Mouse (Mus musculus): ENCODE measurements at regions not wholly inside any gene's neighbourhood (a gene's known extent, or its start where the extent isn't known, plus 50 kb on each side); places are given as distances from the start of the nearest gene placed in this dataset.

DNA sequence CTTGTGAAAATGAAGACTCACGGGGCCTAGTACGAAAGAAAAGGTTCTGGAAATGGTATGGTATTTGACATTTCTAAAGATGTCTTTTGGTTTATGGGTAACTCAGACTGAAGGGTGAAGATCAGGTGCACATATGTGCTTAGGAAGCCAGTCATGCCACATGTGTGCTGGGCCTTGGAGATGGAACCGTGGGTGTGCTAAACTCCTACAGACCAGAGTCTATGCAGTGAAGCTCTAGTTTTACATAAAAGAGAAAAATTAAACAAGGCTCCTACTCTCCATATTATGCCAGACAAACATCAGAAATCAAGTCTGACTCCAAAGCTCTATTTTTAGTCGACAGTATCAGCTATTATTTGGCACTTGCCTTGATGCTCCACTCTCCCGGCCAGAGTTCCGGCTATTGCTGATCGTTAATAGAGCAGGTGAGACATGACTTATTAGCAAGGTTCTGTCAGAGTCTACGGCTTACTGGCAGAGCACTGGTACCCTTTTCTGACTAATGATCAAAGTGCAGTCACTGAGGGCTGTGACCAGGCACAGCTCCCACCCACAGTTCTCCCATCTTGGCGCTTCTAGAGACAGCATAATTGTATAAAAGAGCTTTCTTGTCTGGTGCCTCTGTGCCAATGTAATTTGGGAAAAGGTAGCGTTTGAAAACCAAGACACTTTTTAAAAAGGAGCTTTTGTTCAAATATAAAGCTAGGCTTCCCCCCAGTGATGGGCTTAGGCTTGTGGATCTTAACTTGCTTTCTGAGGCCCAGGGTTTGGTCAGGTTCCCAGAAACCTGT is 119.2 kb upstream of the Ccdc122 start:
- DNase-seq (ENCODE audit: low read depth, low spot score): no peak

DNA sequence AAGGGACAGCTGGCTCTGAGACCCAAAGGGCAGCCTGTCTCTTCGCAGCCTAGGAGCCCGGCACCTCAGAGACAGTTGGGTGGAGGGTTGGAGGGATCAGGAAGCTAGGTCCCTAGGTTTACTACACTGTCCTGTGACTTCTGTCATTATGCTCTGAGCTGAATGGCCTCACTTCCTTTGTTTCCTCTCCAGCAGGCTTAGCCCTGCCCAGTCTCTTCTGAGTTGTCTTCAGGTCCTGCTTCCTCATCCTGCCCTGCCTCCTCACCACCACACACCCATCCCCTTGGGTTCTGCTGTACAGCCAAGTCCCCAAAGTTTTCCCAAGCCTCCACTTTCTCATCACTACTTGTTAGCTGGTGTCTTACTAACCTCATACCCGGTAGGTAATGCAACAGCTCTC is 122.7 kb upstream of the Ccdc122 start:
- no peak for DNase-seq (ENCODE audit: low read depth, low spot score)

DNA sequence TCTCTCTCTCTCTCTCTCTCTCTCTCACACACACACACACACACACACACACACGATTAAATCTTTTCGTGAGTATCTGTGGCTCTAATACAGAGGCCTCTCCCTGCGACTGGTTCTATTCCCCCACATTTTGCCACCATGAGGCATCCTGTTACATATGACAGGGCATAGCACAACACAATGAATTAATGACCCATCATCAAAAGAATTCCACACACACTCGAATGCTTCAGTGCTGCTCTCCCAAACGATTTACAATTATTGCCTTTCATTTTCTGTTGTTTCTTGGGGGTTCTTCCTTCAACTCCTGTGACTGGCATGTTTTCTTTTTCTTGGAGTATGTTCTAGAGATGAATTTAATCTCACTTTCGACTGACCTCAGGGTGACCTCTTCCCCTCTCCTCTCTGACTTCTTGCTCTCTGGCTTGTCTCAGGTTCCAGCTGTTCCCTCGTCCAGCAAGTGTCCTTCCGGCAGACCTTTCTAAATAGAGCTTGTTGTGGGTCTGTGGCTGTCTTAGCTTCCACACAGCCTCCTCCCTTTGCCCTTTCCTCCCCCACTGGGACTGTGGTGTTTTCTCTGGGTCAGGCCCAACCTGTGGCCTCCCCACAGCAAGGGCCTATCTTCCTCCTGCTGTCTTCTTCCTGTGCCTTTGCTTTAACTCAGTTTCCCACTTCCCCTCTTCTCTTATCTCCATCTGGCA is 124.1 kb upstream of the Ccdc122 start:
- DNase-seq (ENCODE audit: low read depth, low spot score): no peak

DNA sequence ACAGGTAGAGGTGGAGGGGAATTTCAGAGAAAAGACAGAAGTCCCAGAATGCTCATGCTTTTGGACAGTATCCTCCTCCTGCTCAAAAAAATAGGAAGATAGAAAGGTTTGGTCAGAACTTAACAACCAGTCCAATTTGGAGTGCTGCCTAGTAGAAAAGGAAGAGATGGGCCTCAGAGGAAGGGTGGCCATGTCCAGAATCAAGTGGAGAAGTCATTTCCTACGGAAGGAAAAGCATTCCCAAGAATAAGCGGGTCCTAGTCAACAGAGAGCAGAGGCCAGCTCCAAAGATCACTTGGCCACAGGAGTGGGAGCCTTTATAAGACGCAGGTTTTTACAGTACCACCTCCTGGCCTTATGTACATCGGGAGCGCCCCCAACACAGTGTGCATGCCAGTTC is 125.3 kb upstream of the Ccdc122 start:
- no peak for DNase-seq (ENCODE audit: low read depth, low spot score)

DNA sequence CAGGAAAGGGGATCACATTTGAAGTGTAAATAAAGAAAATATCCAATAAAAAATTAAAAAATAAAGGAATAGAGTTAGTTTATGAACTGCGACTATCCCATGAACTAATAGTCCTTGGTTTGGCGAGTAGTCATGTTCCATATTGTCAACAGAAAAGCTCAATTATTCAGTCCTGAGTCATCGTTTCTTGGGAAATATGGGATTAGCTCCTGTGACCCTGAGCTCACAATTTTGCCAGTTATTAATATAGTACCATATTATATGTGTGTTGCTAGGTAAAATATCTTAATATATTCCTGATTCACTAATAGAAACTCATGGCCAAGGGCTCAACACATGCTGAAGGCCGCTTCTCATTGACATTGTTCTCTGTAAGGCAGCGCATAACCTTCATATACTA is 126.4 kb upstream of the Ccdc122 start:
- DNase-seq (ENCODE audit: low read depth, low spot score): no peak

DNA sequence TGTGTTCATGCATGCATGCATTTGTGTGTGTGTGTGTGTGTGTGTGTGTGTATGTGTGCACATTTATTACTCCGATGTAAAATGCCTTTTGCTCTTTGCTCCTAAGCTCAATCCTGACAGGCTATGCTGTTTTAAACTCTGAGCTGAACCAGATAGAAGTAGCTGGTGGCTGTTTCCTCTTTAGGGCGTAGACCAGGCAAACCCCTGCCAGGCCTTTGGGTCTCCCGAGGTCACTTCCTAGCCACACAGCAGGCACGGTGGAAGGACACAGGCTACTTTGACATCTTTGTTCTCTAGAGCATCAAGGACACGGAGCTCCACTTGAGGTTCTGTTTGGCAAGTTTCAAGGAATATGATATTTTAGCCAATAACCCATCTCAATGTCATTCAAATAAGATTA is 128.6 kb upstream of the Ccdc122 start:
- no peak for DNase-seq (ENCODE audit: low read depth, low spot score)

DNA sequence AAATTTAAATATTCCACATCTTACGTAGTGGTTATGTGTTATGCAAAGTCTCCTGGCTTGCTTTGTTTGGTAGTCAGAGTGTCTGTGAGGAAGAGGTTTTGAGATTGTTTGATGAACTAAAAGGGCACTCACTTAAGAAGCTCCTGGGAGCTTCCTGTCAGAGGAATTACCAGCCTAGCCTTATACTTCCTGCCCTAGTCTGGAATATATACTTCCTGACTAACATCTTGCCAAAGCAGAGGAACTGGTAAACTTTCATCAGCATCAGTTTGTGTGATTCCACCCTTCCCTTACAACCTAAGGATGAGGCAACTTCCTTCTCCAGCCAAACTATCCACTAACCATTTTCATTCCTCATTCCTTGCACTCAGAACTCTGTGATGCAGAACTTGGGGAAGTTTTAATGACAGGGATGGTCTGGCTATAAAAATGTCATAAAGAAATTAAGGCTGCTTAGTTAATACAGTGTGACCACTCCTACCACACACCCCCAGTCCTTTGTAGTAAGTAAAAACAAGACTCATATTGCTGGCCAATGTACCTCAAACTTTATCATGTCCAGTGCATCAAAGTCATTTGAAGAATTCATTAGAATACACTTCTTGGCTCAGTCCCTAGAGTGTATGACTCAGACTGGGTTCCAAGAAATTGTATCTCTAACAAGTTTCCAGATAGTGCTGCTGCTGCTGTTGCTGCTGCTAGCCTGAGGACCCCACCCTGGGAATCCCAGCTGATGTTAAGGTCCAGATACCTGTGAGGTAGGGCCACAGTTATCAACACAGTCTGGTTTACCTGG is 133.4 kb upstream of the Ccdc122 start:
- no peak for DNase-seq (ENCODE audit: low read depth, low spot score)

DNA sequence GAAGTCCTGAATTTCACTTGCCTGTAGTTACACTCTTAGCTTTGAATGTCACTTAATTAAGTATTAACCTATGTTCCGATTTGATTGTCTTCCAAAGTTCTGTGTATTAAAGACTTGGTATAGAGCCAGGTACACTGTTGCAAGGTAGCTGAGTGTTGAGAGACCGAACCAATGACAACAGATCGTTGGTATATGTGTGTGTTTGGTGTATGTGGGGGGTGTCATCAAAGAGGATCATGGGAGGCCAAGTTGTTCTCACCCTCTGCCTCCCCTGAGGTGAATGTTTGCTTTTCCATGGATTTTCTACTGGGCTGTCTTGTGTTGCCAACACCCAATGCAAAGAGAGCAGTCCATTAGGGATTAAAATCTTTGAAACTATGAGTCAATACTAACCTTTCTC is 135.1 kb upstream of the Ccdc122 start:
- DNase-seq (ENCODE audit: low read depth, low spot score): no peak

DNA sequence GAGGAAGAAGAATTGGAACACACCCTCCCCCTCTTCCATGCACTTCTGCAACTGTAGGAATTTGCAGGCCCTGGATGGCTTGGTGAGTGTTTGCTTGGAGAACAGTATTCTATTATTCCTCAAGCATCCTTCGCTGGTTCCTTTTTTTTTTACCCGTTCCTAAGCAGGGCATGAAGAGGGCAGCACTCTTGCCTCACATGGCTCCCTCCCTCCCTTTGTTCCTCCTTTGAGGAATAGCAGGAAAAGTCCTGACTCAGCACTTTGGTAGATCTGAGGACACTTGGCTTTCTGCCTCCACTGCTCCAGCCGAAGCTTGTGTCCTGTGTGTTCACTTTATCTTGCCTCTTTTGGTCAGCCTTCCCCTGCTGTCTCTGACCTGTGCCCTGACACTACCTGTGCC is 137.2 kb upstream of the Ccdc122 start:
- DNase-seq (ENCODE audit: low read depth, low spot score): no peak

DNA sequence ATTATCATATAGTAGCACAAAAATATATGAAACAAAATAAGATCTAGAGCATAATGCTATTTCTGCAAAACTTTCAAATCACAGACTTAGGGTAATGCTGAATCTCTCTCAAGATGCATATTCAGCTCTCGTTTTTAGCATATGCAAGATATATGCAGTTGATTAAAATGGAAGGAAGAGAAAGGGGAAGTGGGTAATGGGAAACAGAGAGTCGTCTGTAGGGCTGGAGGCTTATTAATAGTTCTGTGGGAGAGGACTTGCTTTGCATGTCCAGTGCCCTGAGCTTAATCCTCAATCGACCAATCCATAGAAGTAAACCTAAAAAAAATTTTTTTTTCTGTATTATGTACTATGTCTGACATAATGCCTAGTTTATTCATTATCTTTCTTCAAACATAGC is 148.9 kb upstream of the Ccdc122 start:
- DNase-seq (ENCODE audit: low read depth, low spot score): no peak

DNA sequence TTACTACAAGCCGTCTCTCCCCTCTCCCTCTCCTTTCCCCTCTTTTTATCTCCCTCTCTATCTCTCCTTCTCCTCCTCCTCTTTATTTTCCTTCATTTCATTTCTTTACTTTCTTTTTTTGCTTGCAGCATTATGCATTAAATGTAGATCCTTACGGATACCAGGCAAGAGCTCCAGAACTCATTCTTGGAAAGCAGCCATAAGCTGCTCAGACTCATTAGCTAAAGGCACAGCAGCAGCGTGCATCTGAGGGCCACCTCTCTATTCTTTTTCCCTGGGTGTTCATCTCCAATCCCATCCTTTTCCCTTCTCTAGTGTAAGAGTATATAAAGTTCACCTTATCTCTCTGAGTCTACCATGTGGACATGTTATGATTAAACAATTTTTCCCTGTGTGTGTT is 149.4 kb upstream of the Ccdc122 start:
- DNase-seq (ENCODE audit: low read depth, low spot score): no peak

DNA sequence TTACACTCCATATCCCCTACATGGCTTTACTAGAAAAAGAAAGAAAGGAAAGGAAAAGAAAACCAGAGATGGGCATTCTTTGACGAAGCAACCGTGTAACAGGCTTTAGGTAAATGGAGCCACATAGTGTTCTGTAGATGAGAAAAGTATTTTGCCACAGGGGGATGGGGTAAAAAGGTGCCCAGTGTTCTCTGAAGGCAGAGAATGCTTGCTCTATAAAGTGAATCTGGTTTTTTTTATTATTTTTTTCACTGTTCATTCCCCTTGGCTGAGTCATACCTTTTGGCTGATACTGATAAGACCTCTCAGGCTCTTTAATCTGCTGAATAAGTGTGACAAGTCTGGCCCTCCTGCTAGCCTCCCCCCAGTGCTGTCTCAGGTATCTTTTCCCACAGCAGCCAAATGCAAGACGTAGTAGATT is 153.3 kb upstream of the Ccdc122 start:
- DNase-seq (ENCODE audit: low read depth, low spot score): no peak

DNA sequence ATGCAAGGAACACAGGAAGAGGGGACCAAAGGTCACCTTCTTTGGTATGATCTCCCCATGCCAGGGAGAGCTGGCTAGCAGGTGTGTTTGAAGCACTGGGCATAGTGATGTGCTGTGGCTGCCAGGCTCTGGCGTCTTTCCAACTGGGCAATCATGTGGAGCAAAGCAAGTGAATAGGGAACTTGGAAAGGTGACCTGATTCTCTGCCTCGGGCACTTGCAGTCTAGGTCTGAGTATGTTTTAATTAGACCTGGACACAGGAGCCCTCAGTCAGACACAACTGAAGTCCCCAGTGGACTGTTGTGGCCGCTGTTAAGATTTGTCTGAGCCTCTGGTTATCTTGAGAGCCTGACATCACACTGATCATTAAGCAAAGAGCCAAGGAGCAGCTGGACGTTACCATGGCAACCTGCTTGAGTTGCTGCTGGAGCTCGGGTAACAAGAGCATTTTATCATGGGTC is 153.8 kb upstream of the Ccdc122 start:
- peak; percentile 86 for DNase-seq (ENCODE audit: low read depth, low spot score)

DNA sequence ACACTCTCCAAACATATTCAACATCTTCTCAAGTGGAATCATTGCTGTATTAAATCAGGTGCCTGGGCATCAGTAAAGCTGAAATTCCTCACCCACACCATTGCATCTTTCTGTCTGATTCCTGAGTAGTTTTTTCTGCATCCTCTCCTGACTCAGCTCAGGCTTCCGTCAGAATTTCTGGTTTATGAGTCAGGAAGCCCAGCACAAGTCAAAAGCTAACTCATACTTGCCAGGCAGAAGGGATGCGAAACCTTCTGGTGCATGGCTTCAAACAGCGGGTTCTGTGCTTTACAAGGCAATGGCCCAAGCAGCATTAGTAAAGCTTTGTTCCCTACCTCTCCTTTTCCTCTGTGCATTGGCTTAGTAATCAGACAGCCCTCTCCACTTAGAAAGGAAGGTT is 155.7 kb upstream of the Ccdc122 start:
- DNase-seq (ENCODE audit: low read depth, low spot score): no peak

DNA sequence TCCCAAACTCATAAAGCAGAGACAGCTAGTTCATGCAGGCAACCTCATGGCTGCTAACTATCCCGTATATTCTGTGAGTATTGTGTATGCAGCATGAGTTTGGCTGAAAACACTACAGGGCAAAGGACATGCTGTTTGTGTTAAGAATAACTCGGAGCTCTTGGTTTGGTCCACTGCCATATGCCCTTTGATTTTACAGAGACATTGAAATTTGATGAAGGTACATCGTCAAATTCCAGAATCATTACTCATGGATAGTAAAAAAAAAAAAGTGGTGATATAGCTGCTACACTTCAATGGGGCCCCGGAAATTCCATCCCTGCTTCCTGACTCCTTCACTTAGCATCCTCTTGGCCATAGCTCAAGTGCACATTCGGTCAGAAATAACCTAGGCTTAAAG is 159.3 kb upstream of the Ccdc122 start:
- no peak for DNase-seq (ENCODE audit: low read depth, low spot score)

DNA sequence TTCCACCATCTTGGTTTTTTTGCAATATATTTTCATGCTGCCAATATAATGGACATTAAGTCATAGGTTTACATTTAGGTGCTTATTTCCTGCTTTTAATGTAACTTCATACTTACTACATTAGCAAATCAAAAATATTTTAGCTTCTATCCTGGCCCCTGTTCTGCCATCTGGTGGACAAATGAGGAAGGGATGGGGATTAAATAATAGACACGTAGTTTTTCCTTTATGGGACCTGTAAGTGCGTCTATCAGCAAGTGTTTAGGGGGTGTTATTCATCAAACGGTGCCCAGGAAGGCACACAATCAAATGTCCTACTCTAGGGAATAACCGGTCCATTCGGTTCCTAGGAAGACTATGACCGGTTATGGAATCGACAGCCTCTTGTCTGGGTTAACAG is 160.6 kb upstream of the Ccdc122 start:
- peak; percentile 43 for DNase-seq (ENCODE audit: low read depth, low spot score)

DNA sequence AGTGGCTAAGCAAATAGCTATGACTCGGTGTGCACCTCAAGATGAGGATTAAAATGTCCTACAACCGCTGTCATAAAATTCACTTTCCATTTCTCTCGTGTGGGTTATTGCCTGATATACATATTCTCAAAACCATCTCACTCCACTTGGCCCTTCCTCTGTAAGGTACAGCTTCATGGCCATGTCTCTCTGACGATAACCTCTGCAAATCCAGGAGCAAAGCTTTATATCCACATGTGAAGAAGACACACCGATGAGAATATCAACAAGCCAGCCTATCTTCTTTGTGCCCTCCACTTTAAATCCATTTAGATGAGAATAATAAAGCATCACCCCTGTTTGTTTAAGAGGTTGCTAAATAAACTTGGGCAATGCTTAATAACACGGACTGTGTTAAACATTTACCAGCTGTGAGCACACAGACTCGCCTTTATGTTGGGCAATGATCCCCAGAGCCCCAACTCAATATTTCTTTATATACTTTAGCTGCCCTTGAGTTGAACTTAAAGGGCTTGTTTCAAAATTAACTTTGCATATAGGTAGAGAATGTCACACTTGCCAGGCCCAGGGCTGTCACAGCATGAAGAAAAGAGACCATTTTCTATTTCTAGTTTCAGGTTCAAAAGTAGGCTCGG is 161.2 kb upstream of the Ccdc122 start:
- DNase-seq (ENCODE audit: low read depth, low spot score): no peak

DNA sequence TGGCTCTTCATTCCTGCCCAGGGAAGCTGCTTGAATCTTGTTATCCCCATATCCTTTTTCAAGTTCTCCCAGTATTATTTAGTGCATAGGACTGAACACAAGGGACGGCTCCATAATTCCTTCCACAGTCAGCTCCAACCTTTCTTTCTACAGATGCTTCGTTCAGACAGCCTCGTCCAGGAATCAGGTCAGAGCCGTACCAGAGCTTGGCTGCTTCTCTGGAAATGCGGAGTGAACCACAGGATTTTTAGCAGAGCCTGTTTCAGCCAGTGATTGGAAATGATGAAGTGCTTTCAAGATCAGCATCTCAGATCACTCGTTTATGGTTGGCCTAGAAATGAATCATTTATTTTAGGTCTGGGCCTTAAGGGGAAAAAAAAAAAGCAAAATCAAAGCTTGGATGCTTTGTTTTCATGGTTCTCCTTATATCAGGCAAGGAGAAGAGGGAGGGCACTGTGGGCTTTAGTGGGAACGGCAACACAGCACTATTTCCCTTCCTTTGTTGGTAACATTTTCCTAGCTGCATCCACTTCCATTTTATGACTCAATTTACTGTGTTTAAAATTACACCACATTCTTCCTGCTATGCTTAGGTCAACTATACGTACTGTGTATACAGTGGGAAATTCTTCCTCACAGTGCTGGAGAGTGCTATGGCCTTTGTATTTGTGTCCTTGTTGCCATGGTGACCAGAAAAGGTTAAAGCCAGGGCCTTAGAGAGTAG is 161.9 kb upstream of the Ccdc122 start:
- peak; percentile 71 for DNase-seq (ENCODE audit: low read depth, low spot score)

DNA sequence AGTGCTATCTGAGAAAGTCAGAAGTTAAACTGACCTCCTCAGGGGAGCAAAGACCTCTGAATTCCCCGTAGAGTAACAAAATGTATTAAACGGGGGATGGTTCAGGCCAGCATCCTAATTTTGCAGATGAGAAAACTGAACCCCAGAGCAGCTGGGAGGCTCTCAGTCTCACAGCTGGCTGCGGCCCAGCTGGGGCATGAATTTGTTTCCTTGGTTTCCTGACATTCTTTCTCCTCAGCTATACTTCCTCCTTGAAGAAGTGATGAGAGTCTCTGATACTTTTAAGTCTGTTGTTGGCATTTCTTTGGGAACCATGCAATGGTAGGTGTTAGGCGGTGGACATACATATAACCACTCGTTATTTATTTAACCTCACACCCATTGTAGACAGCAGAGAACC is 162.9 kb upstream of the Ccdc122 start:
- DNase-seq (ENCODE audit: low read depth, low spot score): peak; percentile 11

DNA sequence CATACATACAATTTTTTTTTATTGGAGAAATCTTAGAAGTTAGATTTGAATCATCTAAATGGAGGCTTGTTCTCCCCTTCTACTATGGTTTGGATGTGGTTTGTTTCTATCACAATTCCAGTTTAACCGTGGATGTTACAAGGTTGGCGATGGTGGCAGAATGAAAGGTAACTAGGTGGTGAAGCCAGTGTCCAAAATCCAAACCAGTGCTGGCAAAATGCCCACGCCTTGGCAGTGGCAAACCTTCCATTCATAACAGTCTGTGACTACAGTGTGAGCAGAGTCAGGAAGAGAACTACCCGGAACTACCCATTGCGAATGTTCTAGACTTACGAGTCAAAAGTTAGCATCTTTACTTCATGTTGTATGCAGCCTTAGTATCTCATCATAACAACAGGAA is 163.6 kb upstream of the Ccdc122 start:
- no peak for DNase-seq (ENCODE audit: low read depth, low spot score)

DNA sequence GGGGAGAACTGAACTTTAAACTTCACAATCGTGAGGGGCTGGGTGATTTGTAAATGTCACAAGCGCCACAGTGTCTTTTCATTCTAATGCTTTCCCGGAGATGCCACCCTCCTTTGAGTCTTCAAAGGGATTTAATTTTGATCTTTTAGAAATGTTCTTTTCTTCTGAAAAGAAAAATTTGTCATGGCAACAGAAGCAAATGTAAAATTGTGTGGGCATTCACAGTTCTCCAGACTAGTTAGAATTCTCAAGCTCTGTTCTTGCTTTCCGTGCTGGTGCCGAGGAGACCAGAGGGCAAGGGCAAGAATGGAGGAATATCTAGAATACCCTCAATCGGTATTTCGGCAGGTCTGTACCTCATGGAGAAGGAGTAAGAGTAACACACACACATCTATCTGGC is 164.1 kb upstream of the Ccdc122 start:
- DNase-seq (ENCODE audit: low read depth, low spot score): no peak
